Mouse (Mus musculus): ENCODE results near the gene Crebzf.
A peak's percentile ranks its signal among the peaks of the same experiment; 100 is the strongest.

Gene Crebzf

GRCm38 (mm10) chr7:90476313-90477245 is 34.0 kb downstream of the Crebzf start, which contains the start of gene Dlg2:
Gene Dlg2 (plus strand): TSS chr7:90476672.
- DNase-seq (ENCODE audit: low read depth, low spot score), result peak; percentile 47

- DNase-seq (ENCODE audit: low read depth, low spot score), result no peak
These were observed 40.1 kb downstream of the Crebzf start for GRCm38 (mm10) chr7:90482607-90483006.
